Mouse (Mus musculus) embryo, embryonic 11 days (tissue): ENCODE results near the gene Trak1.
A peak's percentile ranks its signal among the peaks of the same experiment; 100 is the strongest.
"Not testable (repeated sequence)": the region's sequence is repeated elsewhere in the genome, so short reads cannot be mapped to it uniquely, and the experiment has no call there.

ENCODE experiments used
- DNase-seq: peaks from one replicate; pipeline ENCODE4 v3.0.0-alpha.2; 2015

The Trak1 gene

DNA sequence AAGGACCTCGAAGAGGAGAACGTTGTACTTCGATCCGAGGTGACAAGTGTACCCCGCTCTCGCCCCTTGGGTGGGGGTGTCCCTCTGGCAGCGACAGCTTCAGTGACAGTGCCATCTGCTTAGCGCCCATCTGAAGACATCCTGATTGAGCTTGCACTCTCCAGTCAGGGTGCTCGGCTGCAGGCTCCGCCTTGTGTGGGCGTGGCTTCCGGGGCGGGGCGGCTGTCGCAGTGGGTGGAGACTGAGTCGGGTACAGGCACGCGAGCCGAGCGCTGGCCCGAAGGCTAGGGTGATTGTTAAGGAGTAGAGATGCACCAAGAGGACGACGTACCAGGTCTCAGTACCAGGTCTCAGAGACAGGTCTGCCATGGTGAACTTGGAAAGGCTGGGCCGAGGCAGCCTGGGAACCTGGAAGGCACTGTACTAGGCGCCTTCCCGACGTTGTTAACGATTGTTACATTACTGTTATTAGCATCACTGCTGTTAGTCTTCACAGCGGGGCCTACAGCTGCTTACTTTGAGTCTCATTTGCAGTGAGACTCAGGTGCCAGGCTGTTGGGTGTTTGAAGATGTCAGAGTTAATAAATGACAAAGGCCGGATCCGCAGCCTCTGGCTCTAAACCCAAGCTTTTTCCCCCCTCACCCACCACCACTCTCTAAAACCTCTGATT lies 146.5 kb downstream of the Trak1 start:
- DNase-seq: no peak

DNA sequence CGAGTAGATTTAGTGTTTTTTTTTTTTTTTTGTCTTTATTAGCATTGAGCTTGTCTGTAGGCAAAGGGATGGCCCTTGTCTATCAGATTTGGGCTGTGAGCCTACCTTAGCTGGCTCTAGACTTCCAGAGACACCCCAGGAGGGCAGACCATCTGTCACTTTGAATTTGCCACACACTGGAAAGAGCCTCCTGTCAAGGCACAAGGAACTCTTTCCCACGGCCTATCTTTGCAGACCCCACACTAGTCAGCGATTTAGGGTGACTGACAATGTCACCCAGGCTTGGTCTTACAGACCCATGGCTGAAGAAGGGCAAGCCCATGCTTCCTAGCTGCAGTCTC lies 147.0 kb downstream of the Trak1 start:
- no peak for DNase-seq

DNA sequence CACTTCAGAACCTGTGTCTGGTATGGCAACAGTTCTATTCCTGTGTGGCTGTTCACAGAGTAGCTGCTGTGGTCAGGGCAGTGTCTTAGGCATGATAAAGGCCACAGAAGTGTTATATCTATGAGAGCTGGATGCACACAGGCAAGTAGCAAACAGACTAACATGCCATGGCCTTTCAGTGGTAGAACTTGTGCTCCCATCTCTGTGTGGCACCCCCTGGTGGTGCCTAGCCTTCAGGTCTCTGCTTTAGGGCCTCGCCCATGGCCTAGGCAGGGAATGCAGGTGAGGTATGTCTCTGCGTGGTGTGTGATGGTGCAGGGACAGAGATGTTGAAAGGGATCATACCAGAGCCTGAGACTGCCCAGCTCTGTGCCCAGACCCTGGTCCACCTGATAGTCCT lies 148.1 kb downstream of the Trak1 start:
- no peak for DNase-seq

DNA sequence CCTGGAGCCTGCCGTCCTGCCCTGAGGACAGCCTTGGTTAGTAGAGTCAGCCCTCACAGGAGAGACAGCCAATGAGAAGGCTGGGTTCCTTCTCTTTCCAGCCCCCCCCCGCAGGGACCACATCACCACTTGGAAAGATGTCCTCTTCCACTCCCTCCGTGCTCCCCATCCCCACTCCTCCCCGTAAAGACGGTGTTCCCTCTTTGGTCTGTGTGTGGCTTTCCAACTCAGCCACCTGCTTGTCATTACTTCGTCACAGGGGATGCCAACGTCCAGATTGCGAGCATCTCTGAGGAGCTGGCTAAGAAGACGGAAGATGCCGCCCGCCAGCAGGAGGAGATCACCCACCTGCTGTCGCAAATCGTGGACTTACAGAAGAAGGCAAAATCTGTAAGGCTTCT lies 149.1 kb downstream of the Trak1 start:
- DNase-seq: no peak

DNA sequence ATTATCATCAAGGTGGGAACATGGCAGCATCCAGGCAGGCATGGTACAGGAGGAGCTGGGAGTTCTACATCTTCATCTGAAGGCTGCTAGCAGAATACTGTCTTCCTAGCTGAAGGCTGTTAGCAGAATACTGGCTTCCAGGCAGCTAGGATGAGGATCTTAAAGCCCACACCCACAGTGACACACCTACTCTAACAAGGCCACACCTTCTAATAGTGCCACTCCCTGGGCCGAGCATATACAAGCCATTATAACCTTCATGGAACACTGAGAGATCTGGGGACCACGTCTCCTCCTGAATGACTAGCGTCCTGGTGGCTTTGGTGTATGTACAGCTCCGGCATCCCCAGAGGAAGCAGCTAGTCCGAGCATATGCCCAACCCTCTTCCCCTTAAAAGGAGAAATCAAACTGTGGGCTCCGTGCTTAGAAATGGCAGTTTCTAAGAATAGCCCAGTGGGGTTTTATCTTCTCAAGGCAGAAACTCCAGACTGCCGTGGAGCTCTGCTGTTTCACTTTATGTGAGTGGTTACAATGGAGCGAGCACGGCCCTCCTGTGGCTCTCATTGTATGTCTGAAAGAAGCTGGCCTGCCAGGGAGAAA lies 155.1 kb downstream of the Trak1 start:
- not testable (repeated sequence) for DNase-seq

DNA sequence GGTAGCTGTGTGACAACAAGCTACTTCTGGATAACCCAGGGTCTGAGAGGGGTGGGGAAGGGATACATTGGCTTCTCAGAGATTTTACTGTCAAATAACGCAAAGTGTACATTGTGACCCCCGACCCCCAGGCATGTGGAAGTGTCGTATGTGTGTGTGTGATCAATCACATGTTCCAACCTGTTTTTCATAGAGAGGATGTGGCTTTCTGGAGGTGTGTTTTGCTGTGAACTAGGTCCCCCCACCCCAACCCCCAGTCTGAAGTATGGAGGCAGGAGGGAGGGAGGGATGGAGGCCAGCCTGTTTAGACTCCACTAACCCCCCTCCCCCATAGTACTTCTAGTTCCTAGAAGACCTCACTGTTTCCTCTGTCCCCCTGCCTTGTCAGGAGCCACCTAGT lies 157.6 kb downstream of the Trak1 start:
- no peak for DNase-seq

DNA sequence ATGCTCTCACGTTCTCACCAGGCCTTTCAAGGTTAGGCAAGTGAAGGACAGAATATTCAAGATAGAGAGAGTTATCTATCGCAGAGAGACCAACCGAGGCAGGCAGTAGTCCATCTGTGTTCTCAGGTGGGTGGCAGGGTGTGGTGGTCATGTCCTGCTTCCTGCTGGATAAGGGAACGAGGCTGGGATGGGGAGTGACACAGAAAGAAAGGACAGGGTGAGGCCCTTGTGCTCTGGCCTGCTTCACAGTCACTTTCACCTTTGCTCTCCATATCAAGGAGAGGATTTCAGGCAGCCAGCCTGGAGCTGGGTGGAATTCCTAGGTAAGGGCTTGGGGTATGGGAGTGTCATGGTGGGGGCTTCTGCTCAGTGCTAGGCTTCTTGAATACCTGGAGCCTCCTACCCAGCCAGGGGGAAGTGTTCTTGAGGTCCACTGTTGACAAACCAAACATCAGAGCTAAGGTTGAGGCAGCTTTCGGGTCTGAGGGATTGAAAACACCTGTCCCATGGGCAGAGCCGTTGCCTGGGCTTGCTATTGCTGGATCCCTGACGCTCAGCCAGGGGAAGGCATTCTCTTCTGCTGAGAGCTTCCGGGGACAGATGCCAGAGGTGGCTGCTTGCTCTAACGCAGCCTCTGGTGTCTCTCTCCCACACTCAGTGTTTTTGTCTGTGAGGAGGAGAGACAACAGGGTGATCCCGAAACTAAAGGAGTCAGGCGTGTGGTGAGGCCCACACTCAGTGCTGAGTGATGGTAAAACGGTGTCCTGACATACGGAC lies 159.6 kb downstream of the Trak1 start:
- no peak for DNase-seq

DNA sequence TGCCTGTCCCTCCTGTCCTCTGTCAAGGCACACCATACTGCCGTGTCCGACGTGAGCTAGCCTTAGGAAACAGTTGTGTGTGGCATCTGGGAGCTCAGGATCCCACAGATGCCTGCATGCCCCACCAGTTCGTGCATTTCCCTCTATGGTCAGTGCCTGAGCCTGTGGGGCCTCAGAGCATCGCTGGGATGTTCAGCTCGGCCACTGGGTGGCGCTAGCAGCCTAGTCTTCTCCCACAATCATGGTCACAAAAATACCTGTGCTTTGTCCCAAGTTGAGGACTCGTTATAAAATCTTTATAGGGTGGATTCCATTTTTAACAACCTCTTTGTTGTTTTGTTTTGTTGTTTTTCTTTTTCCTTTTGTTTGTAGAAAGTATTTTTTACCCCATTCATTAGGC lies 161.2 kb downstream of the Trak1 start:
- DNase-seq: peak; percentile 67

DNA sequence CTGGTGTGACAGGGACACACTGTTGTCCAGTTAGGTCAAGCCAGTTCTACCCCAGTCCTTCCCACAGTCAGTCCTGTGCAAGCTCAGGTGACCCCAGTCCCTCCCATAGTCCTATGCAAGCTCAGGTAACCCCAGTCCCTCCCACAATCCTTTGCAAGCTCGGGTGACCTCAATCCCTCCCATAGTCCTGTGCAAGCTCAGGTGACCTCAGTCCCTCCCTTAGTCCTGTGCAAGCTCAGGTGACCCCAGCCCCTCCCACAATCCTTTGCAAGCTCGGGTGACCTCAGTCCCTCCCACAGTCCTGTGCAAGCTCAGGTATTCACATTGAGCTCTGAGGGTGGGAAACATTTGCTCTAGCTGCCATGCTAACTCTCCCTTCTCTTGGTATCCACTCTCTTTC lies 162.6 kb downstream of the Trak1 start:
- DNase-seq: no peak

DNA sequence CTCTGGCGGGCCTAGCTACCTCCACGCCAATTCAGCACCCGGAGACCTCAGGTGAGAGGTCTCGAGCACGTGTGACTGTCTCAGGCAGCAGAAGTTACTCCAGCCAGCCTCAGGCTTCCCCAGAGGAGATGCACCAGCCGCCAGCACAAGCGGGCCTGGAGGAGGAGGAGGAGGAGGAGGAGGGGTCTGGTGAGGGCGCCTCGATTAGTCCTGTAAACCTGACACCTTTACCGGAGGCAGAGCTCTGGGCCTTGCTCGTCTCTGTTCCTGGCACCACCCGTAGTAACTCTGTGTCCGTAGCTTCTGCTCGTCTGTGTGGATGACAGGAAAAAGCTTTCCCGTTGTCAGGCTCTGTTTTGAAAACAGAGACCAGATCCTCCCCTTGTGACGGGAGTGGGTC lies 163.2 kb downstream of the Trak1 start:
- DNase-seq: no peak

DNA sequence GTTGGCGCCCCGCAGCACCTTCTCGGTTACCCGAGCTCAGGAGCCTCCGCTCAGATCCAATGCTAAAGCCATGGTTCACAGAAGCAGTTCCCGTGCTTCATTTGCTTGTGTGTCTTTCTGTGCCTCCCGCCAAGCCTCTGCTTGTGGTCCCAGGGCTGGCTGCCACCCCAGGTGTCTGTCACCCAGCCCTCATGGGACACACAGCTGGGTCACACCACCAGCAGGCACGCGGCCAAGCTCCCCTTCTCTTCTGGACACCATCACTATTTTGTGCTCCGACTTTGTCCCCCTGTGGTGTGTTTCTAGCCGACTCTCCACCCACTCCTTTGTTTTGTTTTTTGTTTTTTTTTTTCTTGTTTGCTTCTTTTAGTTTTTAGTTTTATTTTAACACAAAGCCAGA lies 170.2 kb downstream of the Trak1 start:
- DNase-seq: no peak

DNA sequence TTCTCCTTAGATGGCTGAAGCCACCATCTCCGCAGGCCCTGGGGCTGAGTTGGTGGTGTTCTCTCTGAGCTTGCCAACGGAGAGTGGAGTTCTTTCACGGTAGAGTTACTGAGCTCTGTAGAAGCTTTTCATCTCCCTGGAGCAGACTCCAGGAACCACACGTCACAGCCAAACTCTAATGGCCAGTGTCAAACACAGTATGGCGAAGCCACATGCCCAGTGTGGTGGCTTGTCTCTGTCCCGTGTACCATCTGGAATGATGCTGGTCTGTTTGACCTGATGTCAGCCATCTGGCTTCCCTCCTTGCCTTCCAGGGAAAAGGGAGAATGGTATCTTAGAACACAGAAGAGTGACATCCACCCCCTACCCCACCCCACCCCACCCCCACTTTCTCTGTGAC lies 172.4 kb downstream of the Trak1 start:
- DNase-seq: no peak

DNA sequence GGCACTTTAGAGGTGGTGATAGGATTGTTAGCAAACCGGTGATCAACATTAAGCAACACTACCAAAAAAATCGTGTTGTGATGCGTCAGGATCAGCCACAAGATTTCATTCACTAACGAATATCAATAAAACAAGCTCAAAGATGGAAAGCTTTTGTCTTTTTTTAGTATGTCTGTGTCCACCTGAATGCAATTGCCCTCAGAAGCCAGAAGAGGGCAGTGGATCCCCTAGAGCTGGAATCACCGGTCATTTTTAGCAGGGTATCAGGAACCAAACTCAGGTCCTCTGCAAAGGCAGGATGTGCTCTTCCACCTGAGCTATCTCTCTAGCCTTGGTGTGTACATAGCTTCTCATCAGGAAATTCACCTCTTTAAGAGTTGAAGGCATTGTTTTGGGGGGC lies 177.5 kb downstream of the Trak1 start:
- DNase-seq: no peak

DNA sequence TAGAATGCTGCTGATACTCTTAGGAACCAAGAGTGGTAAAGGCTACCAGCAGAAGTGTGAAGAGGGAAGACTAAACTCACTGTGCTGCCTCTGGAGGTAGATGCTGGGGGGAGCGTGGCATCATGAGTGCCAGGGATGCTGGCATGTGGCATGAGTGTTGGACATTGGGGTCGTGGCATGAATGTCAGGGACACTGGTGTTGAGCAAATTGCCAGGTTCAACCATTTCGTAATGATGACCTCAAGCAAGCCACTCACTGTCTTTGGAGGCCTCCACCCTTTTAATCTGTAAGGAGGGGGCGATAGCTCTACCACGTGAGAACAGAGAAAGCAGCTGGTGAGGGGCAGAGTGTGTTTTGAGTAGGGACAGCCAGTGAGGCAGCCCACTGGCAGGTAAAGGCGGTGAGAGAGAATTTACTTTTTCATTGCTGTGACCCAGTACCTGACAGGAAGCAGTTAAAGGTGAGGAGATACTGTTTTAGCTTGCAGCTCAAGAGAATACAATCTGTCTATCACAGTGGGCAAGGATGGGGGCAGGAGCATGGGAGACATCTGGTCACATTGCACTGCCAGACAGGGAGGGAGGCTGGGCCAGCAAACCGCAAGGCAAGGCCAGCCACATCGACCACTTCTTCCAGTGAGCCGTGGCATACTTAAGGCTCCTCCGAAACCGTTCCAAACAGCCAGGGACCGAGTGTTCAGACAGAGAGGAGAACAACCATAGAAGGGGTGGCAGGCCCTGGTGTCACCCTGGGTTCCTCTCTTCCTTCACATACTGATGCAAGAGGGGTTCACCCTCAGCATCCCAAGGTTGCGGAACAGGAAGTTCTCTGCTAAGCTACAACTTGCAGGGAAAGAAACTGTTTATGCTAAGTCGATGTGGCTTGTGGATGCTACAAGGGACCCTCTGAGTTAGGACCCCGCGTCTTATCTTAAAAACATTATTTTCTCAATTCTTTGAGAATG lies 178.5 kb downstream of the Trak1 start:
- no peak for DNase-seq

DNA sequence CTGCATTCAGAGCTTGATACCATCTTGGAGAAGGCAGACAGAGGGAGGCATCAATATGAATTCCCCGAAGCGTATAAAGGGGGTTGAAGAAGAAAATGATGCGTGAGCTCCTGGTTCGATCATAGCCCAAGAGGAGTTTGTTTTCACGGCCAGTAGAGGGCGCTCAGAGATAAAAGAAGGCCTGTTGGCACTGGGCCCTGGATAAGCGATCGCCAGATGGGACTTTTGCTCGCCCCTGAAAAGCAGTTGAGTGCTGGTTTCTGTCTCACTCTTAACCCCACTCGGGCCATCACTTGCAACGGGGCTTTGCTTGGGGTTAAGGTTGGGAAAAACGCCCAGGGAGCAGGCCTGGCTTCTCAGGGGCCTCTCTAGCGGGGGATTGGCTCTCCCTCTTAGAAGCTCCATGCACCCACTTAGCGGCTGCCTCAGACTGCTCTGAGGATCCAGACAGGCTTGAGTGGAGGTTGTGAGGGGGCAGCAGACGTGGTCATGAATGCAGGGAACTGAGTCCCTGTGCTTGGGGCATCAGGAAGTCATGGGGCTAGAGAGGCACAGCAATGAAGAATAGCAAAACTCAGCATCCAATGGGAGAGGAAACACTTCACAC lies 180.1 kb downstream of the Trak1 start:
- peak; percentile 90 for DNase-seq

DNA sequence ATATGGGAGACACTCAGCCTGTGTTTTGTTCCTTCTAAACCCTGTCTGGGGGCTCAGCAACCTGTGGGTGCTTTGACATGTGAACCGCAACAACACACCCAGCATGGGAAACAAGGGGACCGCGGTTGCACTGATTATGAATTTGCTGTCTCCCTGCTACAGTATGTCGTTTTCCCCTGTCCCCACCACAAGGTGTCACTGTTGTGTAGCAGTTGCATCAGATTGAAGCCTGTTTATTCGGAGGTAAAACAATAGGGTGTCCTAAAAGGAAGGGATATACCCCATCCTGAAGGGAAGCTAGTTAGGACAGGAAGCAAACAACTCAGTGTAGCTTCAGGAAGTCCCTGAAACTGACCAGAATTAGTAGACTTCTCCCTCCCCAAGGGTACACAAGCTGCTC lies 182.2 kb downstream of the Trak1 start:
- peak; percentile 80 for DNase-seq

DNA sequence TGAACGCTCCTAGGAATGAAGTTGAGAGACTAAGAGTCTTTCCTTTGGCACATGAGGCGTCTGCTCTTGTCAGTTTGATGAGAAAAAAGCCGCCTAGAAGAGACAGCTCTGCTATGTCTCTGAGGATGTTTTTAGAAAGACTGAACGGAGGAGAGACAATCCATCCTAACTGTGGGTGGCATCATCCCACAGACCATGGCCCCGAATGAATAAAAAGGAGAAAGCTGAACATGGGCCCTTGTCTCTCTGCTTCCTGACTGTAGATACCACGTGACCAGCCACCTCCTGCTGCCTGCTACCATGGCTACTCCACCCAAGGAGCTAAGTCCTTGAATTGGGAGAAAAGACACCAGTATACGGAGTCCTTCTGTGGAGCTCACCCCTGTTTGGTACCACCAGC lies 189.9 kb downstream of the Trak1 start:
- DNase-seq: no peak

DNA sequence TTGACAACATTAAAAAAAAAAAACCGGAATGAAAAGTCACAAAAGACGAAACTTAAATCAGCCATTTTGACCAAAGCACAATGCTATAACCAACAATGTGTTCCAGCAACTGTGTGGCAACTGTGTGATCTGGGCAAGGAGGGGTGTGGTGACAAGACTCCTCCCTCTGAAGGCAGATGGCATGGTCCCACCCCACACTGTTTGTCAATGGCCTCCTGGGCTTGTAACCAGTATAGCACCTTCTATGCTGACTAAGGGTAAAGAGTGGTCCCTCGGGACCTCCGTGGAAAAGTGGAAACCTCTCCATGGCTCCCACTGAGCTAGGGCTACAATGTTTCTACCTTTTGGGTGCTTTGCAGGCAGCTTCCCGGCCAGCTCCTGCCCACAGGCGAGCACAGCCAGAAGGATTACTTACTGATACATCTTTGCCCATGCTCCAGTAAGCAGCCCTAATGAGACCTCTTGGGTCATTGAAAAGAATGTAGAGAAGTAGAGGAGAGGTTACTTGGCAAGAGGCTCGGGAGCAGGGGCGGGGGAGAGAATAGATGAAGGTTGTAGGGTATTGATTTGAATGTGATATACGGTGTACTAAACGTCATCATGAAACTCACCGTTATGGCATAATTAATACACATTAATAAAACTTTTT lies 194.4 kb downstream of the Trak1 start:
- no peak for DNase-seq

DNA sequence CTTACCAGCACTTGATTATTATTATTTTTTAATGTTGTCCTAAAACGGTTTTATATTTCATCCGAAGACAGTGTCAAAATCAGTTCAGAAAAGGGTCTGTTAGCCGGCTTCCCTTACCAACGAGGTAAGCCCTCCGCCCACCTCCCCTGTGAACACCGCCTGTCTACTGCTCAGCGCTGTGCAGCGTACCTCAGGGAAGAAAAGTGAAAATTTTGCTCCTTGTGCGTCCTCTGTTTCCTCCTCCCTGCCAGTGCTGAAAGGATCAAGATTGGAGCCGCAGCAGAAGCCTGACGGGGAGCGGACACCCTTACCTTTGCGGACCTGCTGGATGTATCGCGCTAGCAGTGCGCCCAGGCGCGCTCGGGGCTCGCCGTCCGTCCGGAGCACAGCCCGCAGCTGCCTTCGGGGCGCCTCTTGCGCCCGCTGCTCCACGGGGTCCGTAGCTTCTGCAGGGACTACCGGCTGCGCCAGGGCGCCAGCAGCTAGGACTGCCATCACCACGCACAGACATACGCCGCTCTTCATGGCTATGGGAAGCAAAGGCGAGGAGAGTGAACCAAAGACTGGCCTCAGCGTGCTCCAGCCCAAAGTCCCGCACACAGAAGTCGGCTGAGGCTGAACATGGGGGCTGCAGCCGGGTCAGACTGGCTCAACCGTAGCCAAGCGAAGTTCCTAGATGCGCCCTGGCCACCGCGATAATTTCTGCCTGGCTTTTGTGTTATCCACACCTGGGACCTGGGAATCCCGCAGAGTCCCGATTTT lies 196.9 kb downstream of the Trak1 start:
- DNase-seq: peak; percentile 53

DNA sequence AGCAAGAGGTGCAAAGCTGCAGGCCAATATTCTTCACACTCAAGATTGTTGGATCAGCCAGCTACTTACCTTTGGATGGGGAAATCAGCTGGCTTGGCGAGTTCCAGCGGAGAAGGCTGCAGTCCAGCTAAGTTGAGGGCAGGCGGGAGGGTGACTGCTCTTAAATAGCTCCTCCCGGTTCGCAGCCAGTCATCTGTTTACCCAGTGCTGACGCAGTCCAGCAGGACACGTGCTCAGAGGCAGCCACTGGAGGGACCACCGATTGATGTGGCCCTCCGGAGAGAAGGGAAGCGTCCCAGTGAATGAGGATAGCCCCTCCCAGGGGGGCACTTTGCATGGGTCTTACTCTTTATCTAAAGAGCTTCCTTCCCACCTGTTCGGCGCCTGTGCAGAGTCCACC lies 198.2 kb downstream of the Trak1 start, which contains the start of gene Cck:
Gene Cck, minus strand, starts transcription at position 166 of the 400 bp plus-strand sequence.
- DNase-seq: peak; percentile 74

DNA sequence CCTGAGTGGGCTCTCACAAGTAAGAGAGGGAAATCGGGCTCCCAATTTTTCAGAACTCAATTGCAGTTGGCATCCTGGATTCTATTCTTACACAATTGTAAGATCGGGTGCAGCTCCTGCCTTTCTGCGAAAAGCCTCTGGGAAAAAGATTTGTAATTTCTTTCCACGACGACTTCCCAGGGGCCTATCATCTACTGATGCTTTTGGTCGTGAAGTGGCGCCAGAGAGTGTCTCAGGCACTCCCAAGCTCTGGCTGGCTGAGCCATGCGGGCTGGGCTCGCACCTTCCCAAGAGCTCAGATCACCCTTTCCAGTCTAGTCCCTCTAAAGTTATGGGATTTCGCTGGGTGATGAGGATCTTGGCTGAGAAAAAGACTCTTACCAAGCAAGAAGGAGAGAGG lies 198.8 kb downstream of the Trak1 start:
- DNase-seq: no peak
